Mouse (Mus musculus) lung, postnatal 0 days (tissue): ENCODE data around the gene Tspan17.
"Not testable (repeated sequence)": the region's sequence is repeated elsewhere in the genome, so short reads cannot be mapped to it uniquely, and the experiment has no call there.

Source experiments
- CTCF ChIP-seq: IDR thresholded peaks from 2 replicates; pipeline ENCODE4 v1.5.1; 2016; ENCODE audit warnings: antibody characterized with exemption, mild to moderate bottlenecking
- EP300 ChIP-seq: IDR thresholded peaks from 2 replicates; pipeline ENCODE4 v1.6.1; 2016; ENCODE audit warnings: antibody characterized with exemption, mild to moderate bottlenecking, control low read depth

DNA sequence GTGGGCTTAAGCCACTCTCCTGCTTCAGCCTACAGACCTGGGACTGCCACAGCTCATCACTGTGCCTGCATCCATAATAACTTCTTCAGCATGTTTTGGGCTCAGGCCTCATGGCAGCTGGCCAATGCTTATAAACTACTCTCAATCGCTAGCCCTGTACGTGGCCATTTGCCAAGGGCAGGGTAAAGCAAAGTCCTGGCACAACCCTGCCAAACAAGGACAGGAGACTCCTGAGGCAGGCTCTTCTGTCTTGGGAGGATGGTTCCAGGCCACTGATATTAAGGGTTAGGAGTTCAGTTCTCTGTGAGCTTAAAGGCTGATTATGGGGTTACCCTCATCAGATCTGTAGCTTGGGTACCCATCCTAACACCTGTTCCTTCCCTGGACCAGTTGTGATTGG is 1.6 kb upstream of the Tspan17 start:
- not testable (repeated sequence) for TF ChIP-seq CTCF, EP300
